Mouse (Mus musculus) MEL (cell line): ENCODE results near the gene Pifo. TPM values are rescaled to one million over a fixed set of nuclear protein-coding genes. Genes with fewer than 3 reads are reported as not detected.

Source experiments
- DNase-seq: peaks from one replicate; pipeline ENCODE4 v3.0.0; 2011; ENCODE audit warnings: low read depth, low spot score
- H3K27ac ChIP-seq: 2 replicates; pipeline ENCODE4 v1.5.1; 2012; ENCODE audit warnings: low read depth, mild to moderate bottlenecking, control low read depth, low read length, moderate library complexity; ENCODE audit not compliant: control insufficient read depth
- H3K27me3 ChIP-seq, 2 experiments: fragments of 150-350 bp in 1 of 2; sonication (generic) in 1 of 2; 2 replicates each; pipeline ENCODE4 v1.6.1; 2012; ENCODE audit warnings: low read length in 2 of 2, mild to moderate bottlenecking in 2 of 2, improper control_type of control experiment in 1 of 2, moderate library complexity in 1 of 2; ENCODE audit not compliant: insufficient read depth in 2 of 2, control insufficient read depth in 1 of 2
- H3K36me3 ChIP-seq, 2 experiments: 2 replicates each; pipeline ENCODE4 v1.6.1; 2012 to 2014; ENCODE audit warnings: low read length in 2 of 2, improper control_type of control experiment in 1 of 2, inconsistent platforms in 1 of 2, mild to moderate bottlenecking in 1 of 2; ENCODE audit not compliant: insufficient read depth in 2 of 2, control insufficient read depth in 1 of 2
- H3K4me1 ChIP-seq, 2 experiments: fragments of 150-350 bp in 1 of 2; sonication (generic) in 1 of 2; 2 replicates each; pipeline ENCODE4 v1.6.1; 2012; ENCODE audit warnings: low read length in 2 of 2, improper control_type of control experiment in 1 of 2, mild to moderate bottlenecking in 1 of 2; ENCODE audit not compliant: insufficient read depth in 2 of 2, control insufficient read depth in 1 of 2
- H3K4me3 ChIP-seq, 2 experiments: fragments of 150-350 bp in 1 of 2; sonication (generic) in 1 of 2; 2 replicates each; pipeline ENCODE4 v1.5.1; 2012; ENCODE audit warnings: low read depth in 2 of 2, low read length in 2 of 2, mild to moderate bottlenecking in 2 of 2, moderate library complexity in 2 of 2, control low read depth in 1 of 2, improper control_type of control experiment in 1 of 2; ENCODE audit not compliant: control insufficient read depth in 1 of 2, insufficient read depth in 1 of 2
- H3K79me2 ChIP-seq: 2 replicates; pipeline ENCODE4 v1.6.1; 2012; ENCODE audit warnings: mild to moderate bottlenecking, low read length, moderate library complexity; ENCODE audit not compliant: control insufficient read depth, poor library complexity, insufficient read depth
- H3K9ac ChIP-seq: 2 replicates; pipeline ENCODE4 v1.6.1; 2012; ENCODE audit warnings: low read depth, mild to moderate bottlenecking, control low read depth, low read length, moderate library complexity; ENCODE audit not compliant: control insufficient read depth, poor library complexity, severe bottlenecking
- H3K9me3 ChIP-seq: fragments of 150-350 bp; sonication (generic); replicated peaks from 2 replicates; pipeline ENCODE4 v1.6.1; 2012; ENCODE audit warnings: mild to moderate bottlenecking, low read length, improper control_type of control experiment, moderate library complexity; ENCODE audit not compliant: insufficient read depth
- CHD2 ChIP-seq: IDR thresholded peaks from 2 replicates; pipeline ENCODE4 v1.6.1; 2011; ENCODE audit warnings: low read length, improper control_type of control experiment
- CTCF ChIP-seq, 3 experiments: IDR thresholded peaks in 2 of 3; conservative IDR thresholded peaks in 1 of 3; 2 replicates each; pipeline ENCODE4 v1.5.1; 2011 to 2012; ENCODE audit warnings: low read length in 3 of 3, low read depth in 2 of 3, mild to moderate bottlenecking in 2 of 3, improper control_type of control experiment in 1 of 3, inconsistent platforms in 1 of 3, mixed read lengths in 1 of 3, moderate library complexity in 1 of 3; ENCODE audit not compliant: control insufficient read depth in 1 of 3, insufficient read depth in 1 of 3, poor library complexity in 1 of 3, severe bottlenecking in 1 of 3
- E2F4 ChIP-seq: IDR thresholded peaks from 2 replicates; pipeline ENCODE4 v1.6.1; 2011; ENCODE audit warnings: low read depth, low read length, improper control_type of control experiment, borderline replicate concordance
- ELF1 ChIP-seq: IDR thresholded peaks from 2 replicates; pipeline ENCODE4 v1.6.1; 2014; ENCODE audit warnings: low read depth, mild to moderate bottlenecking, inconsistent platforms, low read length, improper control_type of control experiment, moderate library complexity
- EP300 ChIP-seq, 2 experiments: IDR thresholded peaks; 2 replicates each; pipeline ENCODE4 v1.6.1; 2011; ENCODE audit warnings: improper control_type of control experiment in 2 of 2, low read length in 2 of 2, low read depth in 1 of 2, mild to moderate bottlenecking in 1 of 2
- ETS1 ChIP-seq: IDR thresholded peaks from 2 replicates; pipeline ENCODE4 v1.6.1; 2012; ENCODE audit warnings: low read depth, mild to moderate bottlenecking, inconsistent platforms, low read length, improper control_type of control experiment, moderate library complexity
- GABPA ChIP-seq: IDR thresholded peaks from 2 replicates; pipeline ENCODE4 v1.6.1; 2012; ENCODE audit warnings: low read depth, mild to moderate bottlenecking, inconsistent platforms, low read length, improper control_type of control experiment, moderate library complexity
- GATA1 ChIP-seq: IDR thresholded peaks from 2 replicates; pipeline ENCODE4 v1.6.1; 2011; ENCODE audit warnings: low read depth, low read length, improper control_type of control experiment
- HCFC1 ChIP-seq: IDR thresholded peaks from 2 replicates; pipeline ENCODE4 v1.6.1; 2012; ENCODE audit warnings: low read depth, mild to moderate bottlenecking, inconsistent platforms, low read length, improper control_type of control experiment, moderate library complexity
- JUND ChIP-seq: IDR thresholded peaks from 2 replicates; pipeline ENCODE4 v1.6.1; 2011; ENCODE audit warnings: low read depth, mild to moderate bottlenecking, improper control_type of control experiment, low read length
- MAFK ChIP-seq: IDR thresholded peaks from 2 replicates; pipeline ENCODE4 v1.6.1; 2011; ENCODE audit warnings: low read depth, mild to moderate bottlenecking, low read length, improper control_type of control experiment, borderline replicate concordance
- MAX ChIP-seq: IDR thresholded peaks from 2 replicates; pipeline ENCODE4 v1.6.1; 2011; ENCODE audit warnings: low read length, improper control_type of control experiment
- MEF2A ChIP-seq: IDR thresholded peaks from 2 replicates; pipeline ENCODE4 v1.6.1; 2014; ENCODE audit warnings: low read depth, mild to moderate bottlenecking, inconsistent platforms, low read length, improper control_type of control experiment; ENCODE audit not compliant: poor library complexity, insufficient replicate concordance, severe bottlenecking; ENCODE audit errors: extremely low read depth
- MXI1 ChIP-seq: IDR thresholded peaks from 2 replicates; pipeline ENCODE4 v1.6.1; 2011; ENCODE audit warnings: mild to moderate bottlenecking, low read depth, low read length, improper control_type of control experiment
- MYB ChIP-seq: IDR thresholded peaks from 2 replicates; pipeline ENCODE4 v1.6.1; 2011; ENCODE audit warnings: mild to moderate bottlenecking, low read depth, low read length, improper control_type of control experiment
- NELFE ChIP-seq: IDR thresholded peaks from 2 replicates; pipeline ENCODE4 v1.6.1; 2011; ENCODE audit warnings: low read depth, low read length, improper control_type of control experiment
- POLR2A ChIP-seq, 2 experiments: IDR thresholded peaks; 2 replicates each; pipeline ENCODE4 v1.6.1; 2011 to 2012; ENCODE audit warnings: low read length in 2 of 2, mild to moderate bottlenecking in 2 of 2, control low read depth in 1 of 2, improper control_type of control experiment in 1 of 2, low read depth in 1 of 2, moderate library complexity in 1 of 2; ENCODE audit not compliant: control insufficient read depth in 1 of 2, insufficient read depth in 1 of 2, poor library complexity in 1 of 2
- POLR2AphosphoS5 ChIP-seq: IDR thresholded peaks from 2 replicates; pipeline ENCODE4 v1.6.1; 2012; ENCODE audit warnings: low read depth, borderline replicate concordance, mild to moderate bottlenecking, inconsistent platforms, low read length, moderate library complexity, mixed read lengths
- RAD21 ChIP-seq: IDR thresholded peaks from 2 replicates; pipeline ENCODE4 v1.6.1; 2011; ENCODE audit warnings: mild to moderate bottlenecking, low read depth, low read length, improper control_type of control experiment
- RCOR1 ChIP-seq: IDR thresholded peaks from 2 replicates; pipeline ENCODE4 v1.6.1; 2012; ENCODE audit warnings: low read depth, mild to moderate bottlenecking, inconsistent platforms, low read length, improper control_type of control experiment
- TAL1 ChIP-seq: IDR thresholded peaks from 2 replicates; pipeline ENCODE4 v1.6.1; 2012; ENCODE audit warnings: mild to moderate bottlenecking, inconsistent platforms, low read length, moderate library complexity, mixed read lengths
- TCF12 ChIP-seq: IDR thresholded peaks from 2 replicates; pipeline ENCODE4 v1.6.1; 2014; ENCODE audit warnings: low read depth, mild to moderate bottlenecking, inconsistent platforms, low read length, improper control_type of control experiment, moderate library complexity
- UBTF ChIP-seq: IDR thresholded peaks from 2 replicates; pipeline ENCODE4 v1.6.1; 2012; ENCODE audit warnings: low read depth, mild to moderate bottlenecking, inconsistent platforms, low read length, improper control_type of control experiment, moderate library complexity, borderline replicate concordance; ENCODE audit not compliant: insufficient read depth
- USF1 ChIP-seq: IDR thresholded peaks from 2 replicates; pipeline ENCODE4 v1.6.1; 2014; ENCODE audit warnings: low read depth, mild to moderate bottlenecking, inconsistent platforms, low read length, improper control_type of control experiment, moderate library complexity
- ZC3H11A ChIP-seq: IDR thresholded peaks from 2 replicates; pipeline ENCODE4 v1.6.1; 2012; ENCODE audit warnings: low read depth, mild to moderate bottlenecking, inconsistent platforms, low read length, improper control_type of control experiment
- ZKSCAN1 ChIP-seq: IDR thresholded peaks from 2 replicates; pipeline ENCODE4 v1.6.1; 2012; ENCODE audit warnings: low read depth, mild to moderate bottlenecking, inconsistent platforms, low read length, improper control_type of control experiment, moderate library complexity
- ZMIZ1 ChIP-seq: IDR thresholded peaks from 2 replicates; pipeline ENCODE4 v1.6.1; 2012; ENCODE audit warnings: low read depth, mild to moderate bottlenecking, inconsistent platforms, low read length, improper control_type of control experiment, moderate library complexity
- polyA plus RNA-seq, 2 experiments: library from polyadenylated mRNA; stranded (reverse) in 1 of 2; unstranded in 1 of 2; fragments of >175 nt in 1 of 2; fragments of >200 nt in 1 of 2; gene quantifications; 2 replicates each; pipeline versions ENCODE4 v1.2.1 to v1.2.4; 2012; ENCODE audit warnings: low replicate concordance in 2 of 2, low read depth in 1 of 2; ENCODE audit not compliant: insufficient read length in 2 of 2, insufficient read depth in 1 of 2, missing spikeins in 1 of 2
- total RNA-seq: library from RNA; depleted of rRNA; stranded (reverse); fragments of 300-350 nt; gene quantifications from 2 replicates; pipeline ENCODE4 v1.2.3, GENCODE M21; 2012

The Pifo gene
- total and polyA plus RNA-seq, 3 experiments: not detected

- no peaks in the 10 kb centered on the region for H3K9me3 ChIP-seq
- TF ChIP-seq USF1 (no peak), GABPA (no peak), UBTF (no peak), MYB (no peak), ZC3H11A (no peak), ELF1 (no peak), ZKSCAN1 (no peak), E2F4 (no peak), CTCF (IDR thresholded peaks at IDR 0.05 in 2 of 3, conservative IDR thresholded peaks at IDR 0.05 in 1 of 3; ENCODE audit: control insufficient read depth in 1 of 3, insufficient read depth in 1 of 3, low read depth in 2 of 3, low read length in 3 of 3, poor library complexity in 1 of 3, severe bottlenecking in 1 of 3) (no peak), MAX (no peak), ETS1 (no peak), MXI1 (no peak), ZMIZ1 (no peak), RAD21 (no peak), JUND (no peak), CHD2 (no peak)
- TF ChIP-seq, all 39 proteins: peak for 0
- Histone ChIP-seq H3K27me3 (no peaks in the 10 kb centered on the region), H3K36me3 (no peaks in the 10 kb centered on the region), H3K27ac (no peak overlapping the region), H3K4me3 (no peak overlapping the region), H3K79me2 (no peaks in the 10 kb centered on the region), H3K4me1 (no peaks in the 10 kb centered on the region), H3K9ac (no peak overlapping the region)
- no peak for DNase-seq
Measured at GRCm38 (mm10) chr3:106051896-106052295, 37.5 kb upstream of the Pifo start.

- H3K9me3 ChIP-seq: no peaks in the 10 kb centered on the region
- H3K4me3 ChIP-seq: no peak overlapping the region
- no peaks in the 10 kb centered on the region for H3K79me2 ChIP-seq
- H3K27me3 ChIP-seq: no peaks in the 10 kb centered on the region
- DNase-seq: peak; percentile 69
- peaks cover 0 to 6% of the 10 kb centered on the region in 2 experiments; a peak in 2 of 4 replicates for H3K36me3 ChIP-seq
- H3K27ac ChIP-seq: peak overlapping the region; percentile 10
- H3K4me1 ChIP-seq: peaks cover 3 to 6% of the 10 kb centered on the region in 2 experiments
- H3K9ac ChIP-seq: no peak overlapping the region
- TF ChIP-seq ETS1 (peak; percentile 58; the same call in 1 of the 2 replicates), NELFE (no peak), POLR2A (IDR thresholded peaks at IDR 0.05; ENCODE audit: control insufficient read depth in 1 of 2, insufficient read depth in 1 of 2, low read depth in 1 of 2, low read length in 2 of 2, poor library complexity in 1 of 2) (no peak), MAFK (0 out of 2 replicates have a peak, but pooled peaks have one; percentile 50), ZKSCAN1 (no peak), HCFC1 (no peak), RCOR1 (peak; percentile 72), TAL1 (no peak), GATA1 (peak; percentile 53; the same call in 1 of the 2 replicates), GABPA (peak; percentile 62; the same call in 1 of the 2 replicates), MEF2A (no peak), ELF1 (no peak), EP300 (IDR thresholded peaks at IDR 0.05; ENCODE audit: low read depth in 1 of 2, low read length in 2 of 2) (peak; percentile 73 to 80), POLR2AphosphoS5 (no peak), TCF12 (peak; percentile 61)
Measured at GRCm38 (mm10) chr3:106040306-106040705, 25.9 kb upstream of the Pifo start.
